Mouse (Mus musculus) heart, adult 2 months (tissue): Measurements from ENCODE around the gene Tex10. TPM values are rescaled to one million over a fixed set of nuclear protein-coding genes. Genes with fewer than 3 reads are reported as not detected.

ENCODE experiments used
- DNase-seq, 2 experiments: peaks; one replicate each; pipeline ENCODE4 v3.0.0; 2021
- H3K27ac ChIP-seq: fragments of 200-600 bp; 2 replicates; pipeline ENCODE4 v1.8.1; 2022
- H3K27me3 ChIP-seq: fragments of 200-500 bp; 2 replicates; pipeline ENCODE4 v1.6.1; 2012; ENCODE audit warnings: mild to moderate bottlenecking, low read length, inconsistent platforms, mixed read lengths; ENCODE audit not compliant: control insufficient read depth, insufficient read depth
- H3K36me3 ChIP-seq: fragments of 200-500 bp; 2 replicates; pipeline ENCODE4 v1.6.1; 2012; ENCODE audit warnings: low read length, inconsistent platforms; ENCODE audit not compliant: control insufficient read depth, insufficient read depth
- H3K4me1 ChIP-seq: fragments of 200-500 bp; 2 replicates; pipeline ENCODE4 v1.6.1; 2011; ENCODE audit warnings: low read length; ENCODE audit not compliant: control insufficient read depth, insufficient read depth
- H3K4me3 ChIP-seq: fragments of 200-600 bp; 2 replicates; pipeline ENCODE4 v1.8.1; 2022
- H3K79me2 ChIP-seq: fragments of 200-500 bp; replicated peaks from 2 replicates; pipeline ENCODE4 v1.6.1; 2012; ENCODE audit warnings: mild to moderate bottlenecking, inconsistent platforms, low read length, moderate library complexity, mixed read lengths; ENCODE audit not compliant: control insufficient read depth, insufficient read depth
- H3K9ac ChIP-seq: fragments of 200-500 bp; 2 replicates; pipeline ENCODE4 v1.6.1; 2012; ENCODE audit warnings: low read depth, mild to moderate bottlenecking, control low read depth, inconsistent platforms, low read length, mixed read lengths
- CTCF ChIP-seq: fragments of 200-600 bp; IDR thresholded peaks from 2 replicates; pipeline ENCODE4 v1.8.1; 2022; ENCODE audit warnings: antibody characterized with exemption, mild to moderate bottlenecking, moderate library complexity
- EP300 ChIP-seq: fragments of 200-500 bp; IDR thresholded peaks from 2 replicates; pipeline ENCODE4 v1.6.1; 2011; ENCODE audit warnings: low read depth, low read length, control low read depth; ENCODE audit not compliant: insufficient read depth
- POLR2A ChIP-seq: fragments of 200-500 bp; IDR thresholded peaks from 2 replicates; pipeline ENCODE4 v1.6.1; 2011; ENCODE audit warnings: mild to moderate bottlenecking, low read depth, low read length, control low read depth; ENCODE audit not compliant: insufficient read depth
- WGBS: fragments of 180-500 bp; shearing (Covaris S2); methylation state at CpG from one replicate; pipeline ENCODE4 v1.1.7; 2018; 5-methylcytosine and 5-hydroxymethylcytosine counted together
- intact Hi-C: fragments of 180-260 bp; cut with DNase I; formaldehyde crosslinking; loops from one replicate; pipeline ENCODE4 v1.15.1; 2025
- polyA plus RNA-seq: library from polyadenylated mRNA; depleted of rRNA; stranded (reverse); fragments of >200 nt; gene quantifications from 2 replicates; pipeline ENCODE4 v1.2.3, GENCODE M21; 2012; rRNA removed
- total RNA-seq, 2 experiments: library from RNA; stranded (reverse); gene quantifications; 2 replicates each; pipeline ENCODE4 v1.2.3; 2021

Gene Tex10
- total and polyA plus RNA-seq, 3 experiments: 7.9 to 9.0 (median 8.0) TPM

DNA sequence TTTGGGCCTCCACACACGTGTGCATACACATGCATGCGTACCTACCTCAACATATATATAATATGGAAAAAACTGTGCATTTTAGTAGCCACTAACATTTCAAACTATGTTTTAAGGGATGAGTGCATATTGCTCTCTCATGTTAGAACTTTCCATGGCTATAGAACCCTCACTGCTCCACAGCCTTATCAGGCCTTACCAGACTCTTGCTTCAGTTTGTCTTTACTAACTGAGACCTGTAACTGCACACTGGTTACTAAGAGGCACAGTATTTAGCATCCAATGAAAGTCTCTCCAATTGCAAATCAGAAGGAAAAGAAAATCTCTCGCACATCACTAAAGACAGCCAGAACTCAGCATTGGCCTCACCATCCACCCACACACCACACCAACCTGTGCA lies 76.3 kb downstream of the Tex10 start:
- no peak for DNase-seq
- 98% methylated on average over 3 of the region's 3 CpGs for WGBS
- TF ChIP-seq POLR2A (no peak), CTCF (no peak), EP300 (no peak)
- Histone ChIP-seq H3K36me3 (no peaks in the 10 kb centered on the region), H3K27me3 (no peaks in the 10 kb centered on the region), H3K4me1 (no peaks in the 10 kb centered on the region), H3K79me2 (no peaks in the 10 kb centered on the region), H3K9ac (no peak overlapping the region), H3K27ac (no peak overlapping the region), H3K4me3 (no peak overlapping the region)
- intact Hi-C loops: no loop called here

DNA sequence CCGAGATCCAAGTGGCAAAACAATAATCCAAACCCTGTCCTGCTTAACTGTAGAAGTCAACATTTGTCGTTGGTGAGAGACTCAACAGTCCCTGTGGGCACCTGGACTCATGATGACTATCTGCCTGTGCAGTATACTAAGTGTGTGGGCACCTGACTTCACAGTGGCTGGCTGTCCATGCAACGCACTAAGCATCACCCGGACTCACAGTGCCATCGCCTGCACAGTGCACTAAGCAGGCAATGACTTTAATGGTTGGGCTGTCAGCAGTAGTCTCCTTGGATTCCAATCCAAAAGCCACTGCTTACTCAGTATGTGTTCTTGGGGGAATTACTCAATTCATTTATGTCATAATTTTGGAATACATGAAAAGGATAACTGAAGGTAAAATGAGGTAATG lies 90.8 kb downstream of the Tex10 start:
- Histone ChIP-seq H3K36me3 (no peaks in the 10 kb centered on the region), H3K27ac (no peak overlapping the region), H3K79me2 (no peaks in the 10 kb centered on the region), H3K4me1 (no peaks in the 10 kb centered on the region), H3K27me3 (no peaks in the 10 kb centered on the region), H3K4me3 (no peak overlapping the region), H3K9ac (no peak overlapping the region)
- DNase-seq: no peak
- 81% methylated on average over 5 of the region's 5 CpGs for WGBS
- intact Hi-C loops: loop anchor here (5.0 kb wide), 1 partner anchor 960 kb away; no protein-coding TSS in a partner anchor
- TF ChIP-seq POLR2A (no peak), EP300 (no peak), CTCF (no peak)

DNA sequence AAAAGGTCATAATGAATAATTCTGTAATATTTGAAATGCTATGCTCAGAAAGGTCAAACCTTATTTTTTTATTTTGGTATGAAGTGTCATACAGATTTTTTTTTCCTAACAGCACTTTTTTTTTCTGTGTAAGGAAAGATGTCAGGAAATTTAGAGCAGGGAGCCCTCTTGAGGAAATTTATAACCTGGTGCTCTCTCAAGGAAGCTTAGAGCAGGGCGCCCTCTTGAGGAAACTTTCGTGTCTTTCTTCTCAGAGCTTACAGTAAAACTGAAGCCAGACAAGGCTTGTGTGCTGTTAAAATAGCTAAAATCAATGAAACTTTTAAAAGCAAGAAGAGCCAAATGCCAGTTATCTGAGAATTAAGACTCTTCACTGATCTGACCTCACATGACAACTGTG lies 92.3 kb downstream of the Tex10 start:
- no peak overlapping the region for H3K4me3 ChIP-seq

More for the DNA sequence above, 92.3 kb downstream of the Tex10 start:
- peak; percentile 36 to 61 for DNase-seq
- intact Hi-C loops: loop anchor here (1.0 to 5.0 kb wide), 2 partner anchors 156 to 959 kb away; no protein-coding TSS in a partner anchor
- WGBS: 6% methylated on average over 2 of the region's 2 CpGs
- H3K79me2 ChIP-seq: no peaks in the 10 kb centered on the region
- H3K27ac ChIP-seq: no peak overlapping the region
- H3K27me3 ChIP-seq: no peaks in the 10 kb centered on the region
- no peaks in the 10 kb centered on the region for H3K36me3 ChIP-seq
- no peak for TF ChIP-seq EP300
- TF ChIP-seq CTCF: peak; percentile 88
- H3K9ac ChIP-seq: no peak overlapping the region
- H3K4me1 ChIP-seq: no peaks in the 10 kb centered on the region

Other genes with a start within 250 kb of the Tex10 start
- 10 to 100 TPM; 30.1 to 30.8 TPM for gene Erp44, start 193.9 kb downstream of the Tex10 start, total RNA-seq
- 10.7 and 15.8 TPM in 2 replicates for gene Erp44, start 193.9 kb downstream of the Tex10 start, polyA plus RNA-seq
- 1 to 10 TPM; 2.6 to 2.9 TPM for gene Invs, start 193.7 kb downstream of the Tex10 start, total RNA-seq
- 1.4 and 2.4 TPM in 2 replicates for gene Invs, start 193.7 kb downstream of the Tex10 start, polyA plus RNA-seq
- gene Msantd3, start 66.5 kb upstream of the Tex10 start, total RNA-seq: 10 to 100 TPM; 18.9 to 21.8 TPM
- gene Msantd3, start 66.5 kb upstream of the Tex10 start, polyA plus RNA-seq: 9.5 and 15.0 TPM in 2 replicates
- 10 to 100 TPM; 11.1 to 11.7 TPM for gene Tmeff1, start 111.7 kb upstream of the Tex10 start, total RNA-seq
- 4.9 and 8.5 TPM in 2 replicates for gene Tmeff1, start 111.7 kb upstream of the Tex10 start, polyA plus RNA-seq
- 100 to 1,000 TPM; 102 to 107 TPM for gene Cavin4, start 190.1 kb upstream of the Tex10 start, total RNA-seq
- 22.1 and 53.3 TPM in 2 replicates for gene Cavin4, start 190.1 kb upstream of the Tex10 start, polyA plus RNA-seq